Mouse (Mus musculus) lung, postnatal 0 days (tissue): ENCODE data around the gene Rtbdn. TPM values are rescaled to one million over a fixed set of nuclear protein-coding genes. Genes with fewer than 3 reads are reported as not detected.
A peak's percentile ranks its signal among the peaks of the same experiment; 100 is the strongest.

Source experiments
- ATAC-seq: fragments of 200-750 bp; cut with Nextera tagmentation; 2 replicates; pipeline ENCODE4 v1.8.0; 2017; ENCODE audit warnings: moderate library complexity
- DNase-seq: peaks from one replicate; pipeline ENCODE4 v3.0.0-alpha.2; 2016; ENCODE audit warnings: low spot score
- H3K27ac ChIP-seq: fragments of 300-500 bp; sonication (generic); 2 replicates; pipeline ENCODE4 v1.5.1; 2014; ENCODE audit warnings: antibody characterized with exemption, mild to moderate bottlenecking, low read length, mixed read lengths
- H3K27me3 ChIP-seq: fragments of 300-500 bp; sonication (generic); replicated peaks from 2 replicates; pipeline ENCODE4 v1.6.1; 2014; ENCODE audit warnings: low read length, mixed read lengths; ENCODE audit not compliant: insufficient read depth
- H3K36me3 ChIP-seq: fragments of 300-500 bp; sonication (generic); 2 replicates; pipeline ENCODE4 v1.6.1; 2014; ENCODE audit warnings: low read length, mixed read lengths; ENCODE audit not compliant: insufficient read depth
- H3K4me1 ChIP-seq: fragments of 300-500 bp; sonication (generic); 2 replicates; pipeline ENCODE4 v1.6.1; 2014; ENCODE audit warnings: antibody characterized with exemption, low read depth, low read length, mixed read lengths; ENCODE audit not compliant: insufficient read depth
- H3K4me2 ChIP-seq: fragments of 300-500 bp; sonication (generic); replicated peaks from 2 replicates; pipeline ENCODE4 v1.6.1; 2014; ENCODE audit warnings: low read depth, mild to moderate bottlenecking, low read length, moderate library complexity, mixed read lengths
- H3K4me3 ChIP-seq: fragments of 300-500 bp; sonication (generic); 2 replicates; pipeline ENCODE4 v1.5.1; 2014; ENCODE audit warnings: low read depth, low read length
- H3K9ac ChIP-seq: fragments of 300-500 bp; sonication (generic); replicated peaks from 2 replicates; pipeline ENCODE4 v1.6.1; 2014; ENCODE audit warnings: low read depth, mild to moderate bottlenecking
- H3K9me3 ChIP-seq: fragments of 300-500 bp; sonication (generic); 2 replicates; pipeline ENCODE4 v1.6.1; 2016; ENCODE audit warnings: low read length, mixed read lengths
- CTCF ChIP-seq: IDR thresholded peaks from 2 replicates; pipeline ENCODE4 v1.5.1; 2016; ENCODE audit warnings: antibody characterized with exemption, mild to moderate bottlenecking
- EP300 ChIP-seq: IDR thresholded peaks from 2 replicates; pipeline ENCODE4 v1.6.1; 2016; ENCODE audit warnings: antibody characterized with exemption, mild to moderate bottlenecking, control low read depth
- WGBS: fragments of 180-500 bp; shearing (Covaris S2); extraction: QIAGEN DNeasy Blood & Tissue Kit; methylation state at CpG from one replicate; pipeline ENCODE4 v1.1.7; 2014; 5-methylcytosine and 5-hydroxymethylcytosine counted together
- polyA plus RNA-seq: library from polyadenylated mRNA; unstranded; fragments of >200 nt; fragmentation: Nextera tagmentation; extraction: Ambion mirVana; gene quantifications from 2 replicates; pipeline ENCODE4 v1.2.1, GENCODE M21; 2015

The Rtbdn gene
- polyA plus RNA-seq, 1 experiment from 2014 or later = not detected

DNA sequence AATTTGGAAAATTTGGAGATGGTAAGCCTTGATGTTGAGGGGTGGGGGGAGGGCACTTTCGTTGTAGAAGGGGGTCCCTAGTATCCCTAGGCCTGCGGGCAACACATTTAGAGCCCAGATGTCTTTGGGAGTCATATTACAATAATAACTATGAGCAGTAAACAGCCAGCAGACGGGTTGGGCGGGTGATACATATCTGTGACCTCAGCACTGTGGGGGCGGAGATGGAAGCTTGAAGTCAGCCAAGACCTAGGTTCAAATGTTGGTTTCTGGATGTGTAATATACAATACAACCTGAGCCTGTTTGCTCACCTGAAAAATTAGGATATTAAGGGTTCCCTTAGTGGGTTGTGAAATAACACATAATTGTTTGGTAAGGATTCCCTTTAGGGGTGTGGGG lies 36.8 kb upstream of the Rtbdn start:
- H3K36me3 ChIP-seq = no peaks in the 10 kb centered on the region
- H3K4me1 ChIP-seq = no peaks in the 10 kb centered on the region; the same call in 1 of the 2 replicates
- H3K9me3 ChIP-seq = no peaks in the 10 kb centered on the region
- 77% methylated on average over 5 of the region's 5 CpGs for WGBS
- peak; percentile 25 for DNase-seq
- H3K27ac ChIP-seq = no peak overlapping the region
- TF ChIP-seq EP300 (no peak), CTCF (no peak)
- no peak overlapping the region for H3K4me3 ChIP-seq
- no peak overlapping the region for H3K9ac ChIP-seq
- no peak overlapping the region for H3K4me2 ChIP-seq
- H3K27me3 ChIP-seq = peaks cover 10% of the 10 kb centered on the region
- ATAC-seq = no peak

DNA sequence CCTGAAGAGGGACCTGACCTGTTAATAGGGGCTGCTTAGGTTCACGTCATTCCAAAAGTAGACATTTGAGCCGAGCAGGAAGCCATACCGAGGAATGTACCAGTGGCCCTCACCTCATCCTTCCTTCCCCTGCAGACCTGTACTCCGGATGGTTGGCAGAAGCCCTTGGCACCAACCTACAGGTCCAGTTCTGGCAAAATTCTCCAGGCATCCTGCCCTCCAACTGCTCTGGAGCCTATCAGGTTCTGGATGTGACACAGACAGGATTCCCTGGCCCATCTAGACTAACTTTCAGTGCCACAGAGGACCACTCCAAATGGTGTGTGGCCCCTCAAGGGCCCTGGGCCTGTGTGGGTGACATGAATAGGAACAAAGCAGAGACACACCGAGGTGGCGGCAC lies 36.2 kb upstream of the Rtbdn start:
- TF ChIP-seq EP300 = no peak
- no peak for TF ChIP-seq CTCF
- no peaks in the 10 kb centered on the region; the same call in 1 of the 2 replicates for H3K4me1 ChIP-seq
- ATAC-seq (no peak), DNase-seq (no peak)
- no peaks in the 10 kb centered on the region for H3K9me3 ChIP-seq
- no peak overlapping the region for H3K4me3 ChIP-seq
- peaks cover 10% of the 10 kb centered on the region for H3K27me3 ChIP-seq
- no peaks in the 10 kb centered on the region for H3K36me3 ChIP-seq
- 75% methylated on average over 6 of the region's 6 CpGs for WGBS
- no peak overlapping the region for H3K9ac ChIP-seq
- no peak overlapping the region for H3K27ac ChIP-seq
- no peak overlapping the region for H3K4me2 ChIP-seq

DNA sequence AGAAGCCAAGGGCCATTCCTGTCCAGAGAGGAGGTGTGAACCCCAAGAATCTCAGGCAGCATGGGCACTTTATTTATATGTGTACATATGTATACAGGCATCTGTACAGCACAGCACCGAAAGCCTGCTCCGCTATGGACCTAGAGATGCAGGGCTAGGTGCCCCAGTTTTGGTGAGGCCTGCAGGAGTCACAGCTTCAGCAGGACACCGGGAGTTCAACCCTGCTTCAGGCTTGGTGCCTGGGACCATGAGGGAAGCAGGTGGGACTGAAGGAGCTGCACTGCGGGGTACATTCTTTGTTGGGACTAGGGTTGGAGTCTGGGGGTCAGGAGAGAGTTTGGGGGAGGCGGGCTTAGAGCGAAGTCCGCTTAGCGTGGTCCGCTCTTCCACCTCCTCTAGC lies 34.9 kb upstream of the Rtbdn start:
- Histone ChIP-seq H3K4me2 (no peak overlapping the region), H3K9me3 (no peaks in the 10 kb centered on the region), H3K27ac (no peak overlapping the region), H3K4me1 (no peaks in the 10 kb centered on the region; the same call in 1 of the 2 replicates), H3K9ac (no peak overlapping the region), H3K4me3 (no peak overlapping the region), H3K36me3 (no peaks in the 10 kb centered on the region), H3K27me3 (peaks cover 10% of the 10 kb centered on the region)
- ATAC-seq = no peak
- no peak for DNase-seq
- 85% methylated on average over 9 of the region's 9 CpGs for WGBS
- TF ChIP-seq EP300 (no peak), CTCF (no peak)

GRCm38 (mm10) chr8:84912391-84912790 lies 34.4 kb upstream of the Rtbdn start:
- 25% methylated on average over 27 of the region's 27 CpGs for WGBS
- Histone ChIP-seq H3K4me2 (peak overlapping the region; percentile 53; the same call in 1 of the 2 replicates), H3K27ac (no peak overlapping the region), H3K36me3 (no peaks in the 10 kb centered on the region), H3K9me3 (no peaks in the 10 kb centered on the region), H3K4me3 (0 out of 2 replicates have a peak overlapping the region, but pooled peaks have one; percentile 40), H3K27me3 (peaks cover 10% of the 10 kb centered on the region), H3K9ac (no peak overlapping the region), H3K4me1 (no peaks in the 10 kb centered on the region; the same call in 1 of the 2 replicates)
- DNase-seq (no peak), ATAC-seq (no peak)
- no peak for TF ChIP-seq CTCF
- TF ChIP-seq EP300 = no peak

DNA sequence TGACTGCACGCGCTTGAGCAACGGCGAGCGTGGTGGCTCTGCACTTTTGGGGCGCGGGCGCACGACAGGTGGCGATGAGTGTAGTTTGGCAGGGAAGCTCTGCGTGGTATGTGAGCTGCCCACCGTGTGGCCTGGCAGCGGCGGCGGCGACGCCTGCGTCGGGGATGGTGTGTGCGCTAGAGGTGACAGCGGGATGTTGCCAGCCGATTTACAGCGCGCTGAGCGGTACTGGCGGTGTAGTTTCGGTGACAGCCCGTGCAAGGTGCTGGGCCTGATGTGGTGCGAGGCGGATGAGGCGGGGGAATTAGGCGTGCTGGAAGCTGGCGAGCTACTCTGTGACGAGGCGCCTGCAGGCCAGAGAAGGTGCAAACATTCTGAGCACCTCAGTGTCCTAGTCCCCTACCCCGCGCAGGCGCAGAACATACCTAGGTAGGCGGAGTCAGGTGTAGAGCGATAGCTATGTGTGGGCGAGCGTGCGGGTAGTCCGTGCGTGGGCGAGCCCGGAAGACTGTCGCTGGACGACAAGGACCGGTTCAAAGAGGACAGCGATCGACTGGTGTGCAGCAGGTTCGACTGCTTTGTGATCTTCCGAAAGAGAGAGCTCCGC lies 33.8 kb upstream of the Rtbdn start:
- peaks cover 14% of the 10 kb centered on the region for H3K27me3 ChIP-seq
- DNase-seq (peak; percentile 91), ATAC-seq (peak; percentile 59)
- H3K4me2 ChIP-seq = peak overlapping the region; percentile 53
- H3K9me3 ChIP-seq = no peaks in the 10 kb centered on the region
- peak overlapping the region; percentile 40 for H3K4me3 ChIP-seq
- under 1% methylated on average over 55 of the region's 55 CpGs for WGBS
- H3K9ac ChIP-seq = no peak overlapping the region
- 0 out of 2 replicates have a peak overlapping the region, but pooled peaks have one; percentile 32 for H3K27ac ChIP-seq
- H3K4me1 ChIP-seq = no peaks in the 10 kb centered on the region; the same call in 1 of the 2 replicates
- no peak for TF ChIP-seq EP300
- TF ChIP-seq CTCF = 0 out of 2 replicates have a peak, but pooled peaks have one; percentile 2
- no peaks in the 10 kb centered on the region for H3K36me3 ChIP-seq

DNA sequence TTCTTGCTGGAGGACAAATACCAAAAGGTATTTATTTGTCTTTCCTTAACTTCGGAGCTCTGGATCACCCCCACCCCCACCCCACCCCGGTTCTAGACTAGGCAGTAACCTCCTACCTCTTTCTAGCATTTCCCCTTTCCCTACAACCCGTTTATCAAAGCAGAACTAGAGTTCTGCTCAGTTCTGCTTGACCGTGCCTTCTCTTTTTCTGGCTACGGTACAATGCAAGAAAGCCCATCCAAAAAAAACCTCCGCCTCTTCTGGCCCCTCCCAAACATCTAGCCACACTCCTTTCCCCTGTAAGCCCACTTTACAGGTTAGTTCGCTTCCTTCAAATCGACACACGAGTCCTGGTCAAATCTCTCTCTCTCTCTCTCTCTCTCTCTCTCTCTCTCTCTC lies 33.3 kb upstream of the Rtbdn start:
- no peak overlapping the region for H3K9ac ChIP-seq
- H3K9me3 ChIP-seq = no peaks in the 10 kb centered on the region
- peaks cover 14% of the 10 kb centered on the region for H3K27me3 ChIP-seq
- 0 out of 2 replicates have a peak overlapping the region, but pooled peaks have one; percentile 32 for H3K27ac ChIP-seq
- H3K36me3 ChIP-seq = no peaks in the 10 kb centered on the region
- H3K4me3 ChIP-seq = peak overlapping the region; percentile 40
- no peak for ATAC-seq
- peak overlapping the region; percentile 53 for H3K4me2 ChIP-seq
- no peaks in the 10 kb centered on the region; the same call in 1 of the 2 replicates for H3K4me1 ChIP-seq
- TF ChIP-seq EP300 (no peak), CTCF (no peak)
- DNase-seq = no peak
- 10% methylated on average over 9 of the region's 9 CpGs for WGBS
